Mouse (Mus musculus): Measurements from ENCODE around the gene Slc10a7.
"Not testable (repeated sequence)": the region's sequence is repeated elsewhere in the genome, so short reads cannot be mapped to it uniquely, and the experiment has no call there.

The Slc10a7 gene

GRCm38 (mm10) chr8:78509273-78510031, at the start of gene Slc10a7:
Gene Slc10a7 (plus strand): TSS chr8:78509346.
- peak; percentile 91 for DNase-seq

- DNase-seq = no peak
Observed at GRCm38 (mm10) chr8:78463941-78464340, 45.2 kb upstream of the Slc10a7 start.

GRCm38 (mm10) chr8:78467889-78468288, 41.3 kb upstream of the Slc10a7 start:
- no peak for DNase-seq

- no peak for DNase-seq
Observed at GRCm38 (mm10) chr8:78477051-78477829, 31.9 kb upstream of the Slc10a7 start.

- no peak for DNase-seq
Observed at GRCm38 (mm10) chr8:78489733-78490132, 19.4 kb upstream of the Slc10a7 start.

- DNase-seq = no peak
Observed at GRCm38 (mm10) chr8:78493031-78493430, 16.1 kb upstream of the Slc10a7 start.

GRCm38 (mm10) chr8:78496273-78496672, 12.9 kb upstream of the Slc10a7 start:
- DNase-seq = not testable (repeated sequence)

- DNase-seq = no peak
Observed at GRCm38 (mm10) chr8:78502706-78503105, 6.4 kb upstream of the Slc10a7 start.

GRCm38 (mm10) chr8:78507979-78508718, 997 bp upstream of the Slc10a7 start:
- DNase-seq = peak; percentile 49

- peak; percentile 98 for DNase-seq
Observed at GRCm38 (mm10) chr8:78508719-78509272, 350 bp upstream of the Slc10a7 start, which contains the start of gene Rbmxl1. Gene Rbmxl1 (minus strand): TSS chr8:78508898.

- no peak for DNase-seq
Observed at GRCm38 (mm10) chr8:78510094-78510493, 948 bp downstream of the Slc10a7 start.

- DNase-seq = no peak
Observed at GRCm38 (mm10) chr8:78510926-78511325, 1.8 kb downstream of the Slc10a7 start.

GRCm38 (mm10) chr8:78513106-78513505, 4.0 kb downstream of the Slc10a7 start:
- DNase-seq = no peak

- no peak for DNase-seq
Observed at GRCm38 (mm10) chr8:78514706-78515105, 5.6 kb downstream of the Slc10a7 start.

GRCm38 (mm10) chr8:78515132-78515531, 6.0 kb downstream of the Slc10a7 start:
- DNase-seq = no peak

GRCm38 (mm10) chr8:78533981-78534380, 24.8 kb downstream of the Slc10a7 start:
- DNase-seq = no peak

GRCm38 (mm10) chr8:78536716-78537115, 27.6 kb downstream of the Slc10a7 start:
- DNase-seq = no peak

- DNase-seq = no peak
Observed at GRCm38 (mm10) chr8:78537795-78538194, 28.6 kb downstream of the Slc10a7 start.

- not testable (repeated sequence) for DNase-seq
Observed at GRCm38 (mm10) chr8:78542670-78543069, 33.5 kb downstream of the Slc10a7 start.

- no peak for DNase-seq
Observed at GRCm38 (mm10) chr8:78543621-78544020, 34.5 kb downstream of the Slc10a7 start.

- no peak for DNase-seq
Observed at GRCm38 (mm10) chr8:78544545-78544944, 35.4 kb downstream of the Slc10a7 start.

GRCm38 (mm10) chr8:78545153-78545817, 36.1 kb downstream of the Slc10a7 start:
- DNase-seq = not testable (repeated sequence)

All from right cerebral cortex, postnatal 14 days (tissue).